Mouse (Mus musculus): ENCODE measurements around the gene Il13ra2. TPM values are rescaled to one million over a fixed set of nuclear protein-coding genes. Genes with fewer than 3 reads are reported as not detected.
"Not testable (repeated sequence)": the region's sequence is repeated elsewhere in the genome, so short reads cannot be mapped to it uniquely, and the experiment has no call there.

The Il13ra2 gene
- total RNA-seq (2014; fragmentation: Nextera tagmentation) (not detected in 2 replicates), total RNA-seq (2017) (not detected in 2 replicates), polyA plus RNA-seq (2012) (not detected in 2 replicates)

- Histone ChIP-seq H3K27me3 (ENCODE audit: insufficient read depth, low read length) (no peaks in the 10 kb centered on the region), H3K36me3 (replicated peaks) (no peaks in the 10 kb centered on the region), H3K9me3 (replicated peaks) (no peaks in the 10 kb centered on the region), H3K4me3 (ENCODE audit: low read depth, low read length) (no peak within 1 kb of the TSS), H3K4me1 (ENCODE audit: insufficient read depth, low read depth, low read length) (no peaks in the 10 kb centered on the region)
- DNase-seq (ENCODE audit: low spot score) (no peak), ATAC-seq (ENCODE audit: extremely low read depth, insufficient number of reproducible peaks, low FRiP score, poor library complexity, severe bottlenecking) (no peak)
- TF ChIP-seq CTCF (IDR thresholded peaks at IDR 0.05; ENCODE audit: low read depth, low read length): no peak
- no peak for TF ChIP-seq GATA1 (IDR thresholded peaks at IDR 0.05; ENCODE audit: borderline replicate concordance, low read length)
- no peak for TF ChIP-seq POLR2AphosphoS5 (IDR thresholded peaks at IDR 0.05; ENCODE audit: insufficient replicate concordance, low read depth, low read length)
- TF ChIP-seq TAL1 (conservative IDR thresholded peaks at IDR 0.05; ENCODE audit: low read depth, low read length): no peak
- TF ChIP-seq GATA2 (IDR thresholded peaks at IDR 0.05; ENCODE audit: borderline replicate concordance, low read depth, low read length): no peak
Measured at GRCm38 (mm10) chrX:147429129-147429528, at the start of gene Il13ra2. TSS of gene Il13ra2 (minus strand) at chrX:147429192.

- not testable (repeated sequence) for DNase-seq (ENCODE audit: low spot score); H3K4me3 ChIP-seq (ENCODE audit: low read depth, low read length); H3K9me3 ChIP-seq (replicated peaks); H3K27me3 ChIP-seq (ENCODE audit: insufficient read depth, low read length); ATAC-seq (ENCODE audit: extremely low read depth, insufficient number of reproducible peaks, low FRiP score, poor library complexity, severe bottlenecking); H3K4me1 ChIP-seq (ENCODE audit: insufficient read depth, low read depth, low read length); H3K36me3 ChIP-seq (replicated peaks)
Measured at GRCm38 (mm10) chrX:147453610-147454009, 24.6 kb upstream of the Il13ra2 start, which contains the start of gene Vmn1r239-ps. TSS of gene Vmn1r239-ps (minus strand) at chrX:147453710.

GRCm38 (mm10) chrX:147443386-147443785 is 14.4 kb upstream of the Il13ra2 start:
- TF ChIP-seq GATA1 (IDR thresholded peaks at IDR 0.05; ENCODE audit: borderline replicate concordance, low read length) (no peak), POLR2AphosphoS5 (IDR thresholded peaks at IDR 0.05; ENCODE audit: insufficient replicate concordance, low read depth, low read length) (no peak), TAL1 (conservative IDR thresholded peaks at IDR 0.05; ENCODE audit: low read depth, low read length) (no peak), CTCF (IDR thresholded peaks at IDR 0.05; ENCODE audit: low read depth, low read length) (no peak), GATA2 (IDR thresholded peaks at IDR 0.05; ENCODE audit: borderline replicate concordance, low read depth, low read length) (no peak)
- Histone ChIP-seq H3K9me3 (replicated peaks) (no peaks in the 10 kb centered on the region), H3K27me3 (ENCODE audit: insufficient read depth, low read length) (no peaks in the 10 kb centered on the region), H3K36me3 (replicated peaks) (no peaks in the 10 kb centered on the region), H3K4me1 (ENCODE audit: insufficient read depth, low read depth, low read length) (no peaks in the 10 kb centered on the region), H3K4me3 (ENCODE audit: low read depth, low read length) (no peak overlapping the region)
- ATAC-seq (ENCODE audit: extremely low read depth, insufficient number of reproducible peaks, low FRiP score, poor library complexity, severe bottlenecking) (no peak), DNase-seq (ENCODE audit: low spot score) (no peak)

DNA sequence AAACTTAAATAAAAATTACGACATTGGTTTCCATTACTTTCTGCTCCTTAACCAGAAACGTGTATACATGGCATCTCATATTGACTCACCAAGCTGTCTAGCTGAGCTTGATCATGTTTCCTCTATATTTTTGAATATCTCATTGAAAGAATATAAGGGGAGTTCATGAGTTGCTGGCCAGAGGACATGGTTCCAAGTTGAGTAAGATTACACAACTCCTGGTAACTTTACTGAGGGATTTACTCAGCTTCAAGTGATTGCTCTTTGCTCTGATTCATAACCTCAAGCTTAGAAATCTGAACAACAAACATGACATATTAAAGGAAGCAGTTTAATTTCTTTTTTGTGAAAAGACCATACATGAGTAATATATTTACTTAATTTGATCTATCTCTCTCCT is 6.4 kb upstream of the Il13ra2 start:
- Histone ChIP-seq H3K27me3 (ENCODE audit: insufficient read depth, low read length) (no peaks in the 10 kb centered on the region), H3K36me3 (replicated peaks) (no peaks in the 10 kb centered on the region), H3K4me1 (ENCODE audit: insufficient read depth, low read depth, low read length) (no peaks in the 10 kb centered on the region), H3K4me3 (ENCODE audit: low read depth, low read length) (no peak overlapping the region), H3K9me3 (replicated peaks) (no peaks in the 10 kb centered on the region)
- DNase-seq (ENCODE audit: low spot score) (no peak), ATAC-seq (ENCODE audit: extremely low read depth, insufficient number of reproducible peaks, low FRiP score, poor library complexity, severe bottlenecking) (no peak)
- TF ChIP-seq TAL1 (conservative IDR thresholded peaks at IDR 0.05; ENCODE audit: low read depth, low read length) (no peak), POLR2AphosphoS5 (IDR thresholded peaks at IDR 0.05; ENCODE audit: insufficient replicate concordance, low read depth, low read length) (no peak), CTCF (IDR thresholded peaks at IDR 0.05; ENCODE audit: low read depth, low read length) (no peak), GATA1 (IDR thresholded peaks at IDR 0.05; ENCODE audit: borderline replicate concordance, low read length) (no peak), GATA2 (IDR thresholded peaks at IDR 0.05; ENCODE audit: borderline replicate concordance, low read depth, low read length) (no peak)

GRCm38 (mm10) chrX:147429753-147430152 is 761 bp upstream of the Il13ra2 start:
- DNase-seq (ENCODE audit: low spot score): no peak
- H3K4me3 ChIP-seq (ENCODE audit: low read depth, low read length): no peak overlapping the region
- TF ChIP-seq TAL1 (conservative IDR thresholded peaks at IDR 0.05; ENCODE audit: low read depth, low read length): no peak
- TF ChIP-seq GATA1 (IDR thresholded peaks at IDR 0.05; ENCODE audit: borderline replicate concordance, low read length): no peak
- TF ChIP-seq GATA2 (IDR thresholded peaks at IDR 0.05; ENCODE audit: borderline replicate concordance, low read depth, low read length): no peak
- TF ChIP-seq CTCF (IDR thresholded peaks at IDR 0.05; ENCODE audit: low read depth, low read length): no peak
- no peak for TF ChIP-seq POLR2AphosphoS5 (IDR thresholded peaks at IDR 0.05; ENCODE audit: insufficient replicate concordance, low read depth, low read length)
- no peak for ATAC-seq (ENCODE audit: extremely low read depth, insufficient number of reproducible peaks, low FRiP score, poor library complexity, severe bottlenecking)
- H3K27me3 ChIP-seq (ENCODE audit: insufficient read depth, low read length): no peaks in the 10 kb centered on the region
- no peaks in the 10 kb centered on the region for H3K4me1 ChIP-seq (ENCODE audit: insufficient read depth, low read depth, low read length)
- no peaks in the 10 kb centered on the region for H3K9me3 ChIP-seq (replicated peaks)
- H3K36me3 ChIP-seq (replicated peaks): no peaks in the 10 kb centered on the region

DNA sequence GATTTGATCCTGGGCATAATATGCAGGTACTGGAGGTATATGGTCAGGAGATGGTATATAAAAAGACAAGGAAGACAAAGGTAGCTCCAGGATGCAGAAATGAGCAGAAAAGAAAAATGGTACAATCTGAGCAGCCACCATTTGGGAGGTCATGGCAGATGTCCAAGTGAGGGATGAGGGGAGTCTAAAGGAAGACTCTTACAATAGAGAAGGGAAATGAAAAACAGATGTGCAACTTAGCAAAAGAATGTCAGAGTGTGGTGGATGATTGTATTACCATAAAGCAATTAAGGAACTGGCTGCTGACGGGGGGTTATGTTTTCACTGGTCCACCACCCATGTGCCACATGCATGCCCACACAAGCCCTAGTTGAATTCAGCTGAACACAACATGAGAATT is 35.5 kb downstream of the Il13ra2 start:
- H3K9me3 ChIP-seq (replicated peaks): no peaks in the 10 kb centered on the region
- TF ChIP-seq CTCF (IDR thresholded peaks at IDR 0.05; ENCODE audit: low read depth, low read length) (no peak), POLR2AphosphoS5 (IDR thresholded peaks at IDR 0.05; ENCODE audit: insufficient replicate concordance, low read depth, low read length) (no peak), GATA1 (IDR thresholded peaks at IDR 0.05; ENCODE audit: borderline replicate concordance, low read length) (no peak), GATA2 (IDR thresholded peaks at IDR 0.05; ENCODE audit: borderline replicate concordance, low read depth, low read length) (no peak), TAL1 (conservative IDR thresholded peaks at IDR 0.05; ENCODE audit: low read depth, low read length) (no peak)
- no peak for DNase-seq (ENCODE audit: low spot score)
- H3K36me3 ChIP-seq (replicated peaks): no peaks in the 10 kb centered on the region
- ATAC-seq (ENCODE audit: extremely low read depth, insufficient number of reproducible peaks, low FRiP score, poor library complexity, severe bottlenecking): no peak
- no peaks in the 10 kb centered on the region for H3K27me3 ChIP-seq (ENCODE audit: insufficient read depth, low read length)
- H3K4me3 ChIP-seq (ENCODE audit: low read depth, low read length): no peak overlapping the region
- no peaks in the 10 kb centered on the region for H3K4me1 ChIP-seq (ENCODE audit: insufficient read depth, low read depth, low read length)

GRCm38 (mm10) chrX:147349167-147349566 is 79.8 kb downstream of the Il13ra2 start:
- Histone ChIP-seq H3K4me3 (ENCODE audit: low read depth, low read length) (no peak overlapping the region), H3K4me1 (ENCODE audit: insufficient read depth, low read depth, low read length) (no peaks in the 10 kb centered on the region), H3K36me3 (replicated peaks) (no peaks in the 10 kb centered on the region), H3K9me3 (replicated peaks) (no peaks in the 10 kb centered on the region), H3K27me3 (ENCODE audit: insufficient read depth, low read length) (no peaks in the 10 kb centered on the region)
- DNase-seq (ENCODE audit: low spot score) (no peak), ATAC-seq (ENCODE audit: extremely low read depth, insufficient number of reproducible peaks, low FRiP score, poor library complexity, severe bottlenecking) (no peak)
- TF ChIP-seq CTCF (IDR thresholded peaks at IDR 0.05; ENCODE audit: low read depth, low read length) (no peak), GATA1 (IDR thresholded peaks at IDR 0.05; ENCODE audit: borderline replicate concordance, low read length) (no peak), GATA2 (IDR thresholded peaks at IDR 0.05; ENCODE audit: borderline replicate concordance, low read depth, low read length) (no peak), POLR2AphosphoS5 (IDR thresholded peaks at IDR 0.05; ENCODE audit: insufficient replicate concordance, low read depth, low read length) (no peak), TAL1 (conservative IDR thresholded peaks at IDR 0.05; ENCODE audit: low read depth, low read length) (no peak)

All from G1E (cell line).